Mouse (Mus musculus): ENCODE measurements around the gene Lrguk. TPM values are rescaled to one million over a fixed set of nuclear protein-coding genes. Genes with fewer than 3 reads are reported as not detected.

Gene Lrguk
- 0.01 TPM in 1 of 2 replicates, not detected in the other for polyA plus RNA-seq (2012; ENCODE audit: low replicate concordance)

GRCm38 (mm10) chr6:34028933-34029745 is at the start of gene Lrguk:
TSS of gene Lrguk (plus strand) at chr6:34029448.

GRCm38 (mm10) chr6:34176864-34177247 is 147.6 kb downstream of the Lrguk start, which contains the start of gene Slc35b4:
TSS of gene Slc35b4 (minus strand) at chr6:34177111.

Other genes with a start within 250 kb of the Lrguk start
- gene Slc35b4, start 147.7 kb downstream of the Lrguk start, polyA plus RNA-seq (2012; ENCODE audit: low replicate concordance), result 4.0 and 5.4 TPM in 2 replicates

Data from hematopoietic multipotent progenitor cell, adult 10-12 weeks (in vitro differentiated cells).